Mouse (Mus musculus) embryo, embryonic 9.5 days (tissue): ENCODE measurements around the gene Akap13.

Experiments used
- DNase-seq: peaks from one replicate; pipeline ENCODE4 v3.0.0-alpha.2; 2017; ENCODE audit errors: extremely low spot score

Gene Akap13

DNA sequence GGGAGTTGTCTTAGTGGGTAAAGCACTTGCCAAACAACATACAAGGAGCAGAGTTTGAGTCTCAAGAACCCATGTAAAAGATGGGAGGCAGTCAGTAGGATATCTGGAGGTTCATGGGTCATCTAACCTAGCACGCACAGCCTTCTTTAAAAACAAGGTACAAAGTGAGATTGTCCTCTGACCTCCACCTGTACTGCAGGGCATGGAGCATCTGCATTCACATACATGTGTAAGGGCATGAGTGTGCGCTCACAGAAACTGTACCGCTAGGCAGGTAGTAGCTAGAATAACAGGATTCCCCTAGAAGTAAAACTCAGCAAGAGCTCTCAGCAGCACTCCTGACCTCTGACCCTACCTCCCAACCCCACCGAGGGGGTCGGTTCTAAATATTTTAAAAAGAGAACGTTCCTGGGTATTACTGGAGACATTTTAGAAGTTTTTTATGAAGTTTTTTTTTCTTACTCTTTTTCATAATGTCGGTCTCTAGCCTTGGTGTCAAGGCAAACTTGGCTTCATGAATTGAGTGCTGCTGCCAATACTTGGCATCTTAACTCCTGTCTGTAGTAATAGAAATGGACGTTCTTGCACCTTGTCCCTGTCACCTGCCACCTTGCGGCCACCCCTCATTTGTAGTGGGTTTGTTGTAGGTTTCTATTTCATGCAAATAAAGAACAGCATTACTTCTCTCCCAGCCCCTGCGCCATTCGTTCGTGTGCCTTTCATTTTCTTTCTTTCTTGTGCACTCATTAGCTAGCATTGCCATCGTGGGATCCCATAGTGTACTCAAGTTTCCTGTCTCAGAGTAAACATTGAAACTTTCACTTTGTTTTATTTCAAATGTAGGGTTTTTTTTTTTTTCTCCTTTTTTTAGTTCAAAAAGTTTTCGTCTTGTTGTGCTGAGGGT is 61.6 kb downstream of the Akap13 start:
- DNase-seq = no peak

- no peak for DNase-seq
These were observed 65.2 kb downstream of the Akap13 start for GRCm38 (mm10) chr7:75520531-75520930.

DNA sequence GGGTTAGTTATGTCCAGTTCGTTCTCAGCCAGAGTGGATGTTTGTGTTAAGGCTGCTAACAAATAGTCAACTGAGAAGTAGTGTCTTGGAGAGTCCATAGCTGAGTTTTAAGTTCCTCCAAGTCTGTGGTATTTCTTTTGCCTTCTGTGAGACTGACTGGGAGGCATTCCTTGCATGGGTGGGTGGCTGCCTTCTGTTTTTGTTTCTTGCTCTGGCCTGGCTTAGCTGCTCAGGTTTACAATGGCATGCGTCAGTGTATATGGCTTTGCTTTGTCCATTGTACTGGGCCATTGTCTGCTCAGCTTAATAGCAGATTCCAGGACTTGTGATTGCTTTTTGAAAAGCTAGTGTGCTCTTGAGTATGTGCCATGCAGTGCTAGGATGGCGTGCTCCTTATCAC is 65.9 kb downstream of the Akap13 start:
- DNase-seq = peak; percentile 36

DNA sequence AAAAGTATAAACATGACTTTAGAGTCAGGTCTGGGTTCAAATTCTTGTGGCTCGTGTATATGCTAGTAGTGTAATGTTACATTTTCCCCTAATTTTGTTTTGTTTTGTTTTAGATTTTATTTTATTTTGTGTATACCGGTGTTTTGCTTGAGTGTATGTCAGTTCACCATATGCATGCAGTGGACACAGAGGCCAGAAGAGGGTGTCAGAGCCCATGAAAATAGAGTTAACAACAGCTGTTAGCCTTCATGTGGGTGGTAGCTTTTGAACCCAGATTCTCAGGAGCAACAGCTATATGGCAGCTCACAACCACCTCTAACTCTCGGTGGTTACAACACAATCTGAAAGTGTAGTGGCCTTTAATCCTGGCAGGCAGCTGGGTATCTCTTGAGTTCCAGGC is 66.9 kb downstream of the Akap13 start:
- no peak for DNase-seq

GRCm38 (mm10) chr7:75524789-75525569 is 69.6 kb downstream of the Akap13 start:
- no peak for DNase-seq

DNA sequence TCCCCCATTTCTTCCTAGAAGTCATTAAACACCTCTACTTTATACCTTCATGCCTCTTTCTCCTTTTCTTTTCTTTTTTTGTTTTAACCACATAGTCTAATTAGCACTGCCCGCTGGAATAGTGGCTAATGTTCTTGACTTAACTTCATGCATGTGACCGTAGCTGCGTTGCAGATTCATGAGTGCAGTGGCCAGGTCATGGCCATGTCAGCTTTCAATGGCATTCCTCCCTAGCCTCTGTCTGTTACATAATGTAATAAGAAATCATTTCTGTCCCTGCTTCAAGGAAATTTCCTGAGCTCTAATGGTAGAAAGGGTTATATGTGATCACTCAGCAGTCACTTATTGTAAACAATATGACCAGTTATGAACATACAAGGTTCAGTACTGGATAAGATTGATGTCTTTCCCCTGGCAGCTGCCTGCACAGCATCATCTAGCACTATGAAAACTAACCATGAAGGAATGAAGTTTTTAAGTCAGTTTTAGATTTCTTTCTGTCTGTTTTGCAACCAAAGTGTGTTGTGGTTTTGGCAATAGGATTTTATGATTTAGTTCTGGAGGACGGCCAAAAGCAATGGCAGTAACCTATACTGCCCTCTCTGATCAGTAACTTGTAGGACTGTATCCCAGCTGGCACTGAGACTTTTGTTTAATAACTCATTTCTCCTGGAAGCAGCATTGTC is 70.5 kb downstream of the Akap13 start:
- DNase-seq = no peak

DNA sequence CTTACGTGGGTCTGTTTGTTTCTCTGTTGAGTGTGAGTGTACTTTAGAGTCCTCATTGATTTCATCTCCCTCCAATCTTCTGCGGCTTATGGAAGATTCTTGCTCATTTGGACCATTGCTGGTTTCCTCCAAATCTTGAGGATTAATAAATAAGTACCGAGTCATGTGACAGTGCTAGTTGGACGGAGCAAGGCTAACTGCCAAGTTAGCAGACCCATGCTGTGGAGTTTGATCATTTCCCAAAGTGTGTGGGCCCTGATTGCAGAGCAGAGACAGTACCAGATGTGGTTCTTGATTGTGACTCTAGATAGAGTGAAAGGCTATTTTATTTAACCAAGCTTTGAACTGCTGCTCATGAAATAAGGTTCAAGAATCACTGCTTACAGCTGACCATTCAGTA is 73.4 kb downstream of the Akap13 start:
- no peak for DNase-seq

GRCm38 (mm10) chr7:75529857-75530437 is 74.6 kb downstream of the Akap13 start:
- DNase-seq = no peak

DNA sequence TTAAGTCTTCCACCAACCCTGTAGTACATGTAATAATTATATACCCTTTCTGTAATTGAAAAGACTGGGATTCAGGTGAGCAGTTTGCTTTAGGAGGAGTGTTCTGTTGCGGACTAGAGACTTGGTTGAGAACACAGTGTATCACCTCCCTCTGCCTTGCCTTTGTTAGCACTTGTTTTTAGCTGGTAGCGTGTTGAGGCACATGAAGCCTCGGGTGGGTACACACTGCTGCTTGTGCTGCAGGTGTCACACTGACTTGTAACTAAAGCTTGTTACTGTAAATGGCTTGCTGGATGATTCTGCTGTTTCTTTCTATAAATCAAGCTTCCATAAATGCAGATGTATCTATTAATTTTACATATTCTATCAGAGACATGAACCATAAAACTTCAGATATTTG is 75.3 kb downstream of the Akap13 start:
- DNase-seq = no peak

DNA sequence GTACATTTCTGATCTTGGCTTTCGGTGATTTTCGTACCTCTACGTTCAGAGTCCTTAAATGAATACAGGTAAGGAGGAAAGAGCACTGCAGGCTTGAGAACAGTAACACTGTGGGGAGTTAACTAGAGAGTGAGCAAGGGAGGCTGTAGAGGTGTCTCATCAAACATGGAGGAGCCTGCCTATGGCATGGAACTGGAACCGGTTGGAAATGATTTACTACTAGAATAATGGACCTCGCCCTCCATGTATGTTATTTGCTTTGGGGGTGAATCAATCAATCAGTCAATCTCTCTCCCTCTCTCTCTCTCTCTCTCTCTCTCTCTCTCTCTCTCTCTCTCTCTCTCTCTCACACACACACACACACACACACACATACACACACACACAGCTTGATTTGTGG is 77.7 kb downstream of the Akap13 start:
- DNase-seq = no peak

DNA sequence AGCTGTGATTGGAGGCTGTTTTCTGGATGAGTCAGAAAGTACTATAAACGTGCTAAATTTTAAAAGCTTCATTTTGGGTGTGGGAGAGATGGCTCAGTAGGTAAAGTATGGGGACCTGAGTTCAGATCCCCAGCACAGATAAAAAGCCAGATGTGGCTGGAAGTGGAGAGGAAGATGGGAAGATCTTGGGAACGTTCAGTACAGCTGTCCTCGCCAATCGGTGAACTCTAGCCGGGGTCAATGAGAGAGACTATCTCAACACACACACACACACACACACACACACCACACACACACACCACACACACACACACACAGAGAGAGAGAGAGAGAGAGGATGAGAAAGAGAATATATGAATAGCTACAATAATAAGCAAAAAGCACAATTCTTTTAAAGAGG is 81.0 kb downstream of the Akap13 start:
- DNase-seq = no peak

DNA sequence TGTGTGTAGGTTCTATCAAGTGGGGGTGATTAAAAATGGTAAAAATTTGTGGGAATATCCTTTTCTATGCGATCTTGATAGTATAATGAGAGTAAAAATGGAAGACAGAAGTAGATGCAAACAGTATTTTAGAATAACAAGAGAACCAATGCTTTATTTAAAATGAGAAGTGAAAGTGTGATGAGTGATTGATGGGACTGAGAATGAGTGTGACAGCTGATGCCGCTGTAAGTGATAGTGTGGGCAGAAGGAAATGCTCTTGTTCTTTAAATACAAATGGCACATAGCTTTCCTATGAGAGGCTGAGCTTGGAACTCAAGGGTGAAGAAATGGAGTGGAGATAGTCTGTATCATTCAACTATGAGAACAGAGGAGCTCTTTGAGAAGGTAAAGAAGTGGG is 82.2 kb downstream of the Akap13 start:
- no peak for DNase-seq

DNA sequence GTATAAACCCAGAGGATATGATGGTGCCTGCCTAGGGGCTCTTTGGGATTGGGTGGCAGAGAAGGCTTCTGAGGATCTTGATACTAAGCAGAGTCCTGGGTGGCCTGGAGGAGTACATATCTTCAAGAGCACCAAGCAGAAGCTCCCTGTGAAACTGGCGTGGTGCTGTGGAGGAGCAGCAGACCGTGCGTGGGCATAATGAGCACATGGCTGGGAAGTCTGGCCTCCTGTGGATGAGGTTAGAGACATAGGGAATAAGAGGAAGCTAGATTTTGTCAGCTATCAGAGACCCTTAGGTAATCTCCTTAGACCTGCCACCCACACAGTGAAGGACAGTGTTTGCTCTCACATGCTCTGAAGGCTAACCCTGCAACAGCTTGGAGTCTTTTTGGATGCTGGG is 83.2 kb downstream of the Akap13 start:
- no peak for DNase-seq

GRCm38 (mm10) chr7:75539168-75539567 is 83.8 kb downstream of the Akap13 start:
- DNase-seq = no peak

GRCm38 (mm10) chr7:75549856-75550255 is 94.5 kb downstream of the Akap13 start:
- no peak for DNase-seq

- DNase-seq = no peak
These were observed 95.5 kb downstream of the Akap13 start for GRCm38 (mm10) chr7:75550791-75551336.

- no peak for DNase-seq
These were observed 97.8 kb downstream of the Akap13 start for GRCm38 (mm10) chr7:75553002-75553666.

DNA sequence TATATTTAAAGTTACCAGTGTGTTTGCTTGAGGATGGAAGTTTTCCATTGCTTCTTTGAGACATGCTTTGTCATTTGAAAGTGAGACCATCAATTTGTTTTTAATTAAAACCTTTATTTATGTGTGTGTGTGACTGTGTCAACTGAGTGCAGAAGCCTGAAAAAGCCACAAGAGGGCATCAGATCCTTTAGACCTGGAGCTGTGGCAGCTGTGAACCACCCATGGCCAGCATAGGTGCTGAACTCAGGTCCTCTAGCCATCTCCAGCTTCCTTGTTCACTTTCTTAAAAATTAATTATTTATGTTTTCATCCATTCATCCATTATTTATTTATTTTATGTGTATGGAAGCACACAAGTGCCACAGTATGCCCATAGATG is 98.3 kb downstream of the Akap13 start:
- DNase-seq = no peak

DNA sequence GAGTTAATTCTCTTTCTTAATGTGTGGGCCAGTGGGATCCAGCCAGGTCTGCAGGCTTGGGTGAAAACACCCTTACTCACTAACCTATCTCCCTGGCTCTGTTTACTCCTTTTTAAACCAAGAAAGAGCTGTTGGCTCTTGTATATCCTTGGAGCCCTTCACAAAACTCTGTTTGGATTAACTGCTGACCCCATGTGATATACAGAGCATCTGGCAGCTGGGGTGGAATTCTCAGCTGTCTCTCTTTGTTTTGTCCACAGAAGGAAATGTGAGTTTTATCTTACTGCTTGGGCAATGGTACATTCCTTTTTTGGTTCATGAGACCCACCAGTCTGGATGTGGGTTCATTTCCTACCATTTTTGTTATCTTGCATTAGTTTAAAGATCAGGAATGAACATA is 98.7 kb downstream of the Akap13 start:
- no peak for DNase-seq

GRCm38 (mm10) chr7:75555940-75556339 is 100.6 kb downstream of the Akap13 start:
- no peak for DNase-seq

- DNase-seq = no peak
These were observed 102.9 kb downstream of the Akap13 start for GRCm38 (mm10) chr7:75558225-75558624.
